12 mouse cellular contexts compared by ENCODE assay signal in the genomic region with DNA sequence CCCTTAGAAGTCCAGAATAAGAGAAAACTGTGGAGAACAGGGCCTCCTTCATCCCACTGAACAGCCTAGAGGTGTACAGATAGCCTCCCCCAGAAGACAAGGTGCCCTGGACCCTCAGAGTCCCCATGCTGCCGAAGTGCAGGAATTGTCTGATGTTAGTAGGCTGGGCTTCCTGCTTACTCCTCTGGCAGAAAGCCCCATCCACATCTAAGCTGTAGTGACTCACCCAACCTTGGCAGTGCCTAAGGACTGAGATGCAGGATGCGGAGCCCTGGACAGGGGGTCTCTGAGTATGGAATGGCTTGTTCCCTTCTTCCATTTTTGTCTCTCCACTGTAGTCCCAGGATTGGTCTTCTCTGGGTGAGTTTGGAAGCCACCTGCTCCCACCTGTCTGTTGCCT.
DNase-seq lines count a peak whose midpoint lies in the region; ATAC-seq lines count a peak whose summit lies in the region.
"Had no signal": no experiment of that assay in that cellular context is flagged by ENCODE, and none has a peak within 500 bp of the region (broad histone marks: within the 10 kb centered on the region; RNA-seq: fewer than 3 reads in every experiment).

No protein-coding gene starts in this region.

- H3K27ac ChIP-seq in hindbrain, embryonic 16.5 days (ENCODE audit: low read depth, low read length): no peak overlapping the region
- no peak overlapping the region for H3K27ac ChIP-seq in hindbrain, embryonic 14.5 days
- peak overlapping the region; percentile 18; the same call in 1 of the 2 replicates for H3K27ac ChIP-seq in liver, embryonic 16.5 days (ENCODE audit: low read length)
- H3K27ac ChIP-seq: heart, adult 2 months; heart, embryonic 15.5 days; layer of hippocampus, adult 2 months; limb, embryonic 15.5 days; midbrain, embryonic 15.5 days had no signal

- H3K27me3 ChIP-seq in hindbrain, embryonic 16.5 days (replicated peaks; ENCODE audit: control insufficient read depth, insufficient read depth, low read length): no peaks in the 10 kb centered on the region
- H3K27me3 ChIP-seq in hindbrain, embryonic 14.5 days (ENCODE audit: control insufficient read depth, insufficient read depth, low read length): peaks cover 3% of the 10 kb centered on the region; the same call in 1 of the 2 replicates
- no peaks in the 10 kb centered on the region for H3K27me3 ChIP-seq in liver, embryonic 16.5 days (ENCODE audit: control insufficient read depth, insufficient read depth, low read depth, low read length)
- H3K27me3 ChIP-seq: midbrain, embryonic 15.5 days had no signal

- no peaks in the 10 kb centered on the region for H3K36me3 ChIP-seq in hindbrain, embryonic 16.5 days (ENCODE audit: control insufficient read depth, insufficient read depth, low read length)
- H3K36me3 ChIP-seq in hindbrain, embryonic 14.5 days (replicated peaks; ENCODE audit: control insufficient read depth, insufficient read depth): no peaks in the 10 kb centered on the region
- no peaks in the 10 kb centered on the region; the same call in none of the 2 replicates for H3K36me3 ChIP-seq in liver, embryonic 16.5 days (ENCODE audit: control insufficient read depth, insufficient read depth)
- H3K36me3 ChIP-seq: heart, embryonic 15.5 days; limb, embryonic 15.5 days; midbrain, embryonic 15.5 days had no signal

- DNase-seq in hindbrain, embryonic 14.5 days (ENCODE audit: low spot score): no peak
- peak; percentile 38 for DNase-seq in MN1 (ENCODE audit: low spot score)
- DNase-seq in adrenal gland, postnatal 36 days: peak; percentile 38 to 58
- no peak for DNase-seq in spleen, adult 12 weeks (ENCODE audit: low spot score)
- no peak for DNase-seq in right cerebral cortex, adult 2 months (ENCODE audit: low spot score in 2 of 2)

- no peak overlapping the region for H3K9ac ChIP-seq in hindbrain, embryonic 16.5 days (ENCODE audit: low read depth, low read length)
- no peak overlapping the region for H3K9ac ChIP-seq in hindbrain, embryonic 14.5 days
- no peak overlapping the region for H3K9ac ChIP-seq in liver, embryonic 16.5 days (ENCODE audit: low read depth, low read length)
- H3K9ac ChIP-seq: heart, embryonic 15.5 days; limb, embryonic 15.5 days; midbrain, embryonic 15.5 days had no signal

- H3K4me1 ChIP-seq in hindbrain, embryonic 16.5 days (ENCODE audit: control insufficient read depth, insufficient read depth, low read depth, low read length): peaks cover 6% of the 10 kb centered on the region
- H3K4me1 ChIP-seq in hindbrain, embryonic 14.5 days (replicated peaks; ENCODE audit: control insufficient read depth, insufficient read depth, low read length): peaks cover 10% of the 10 kb centered on the region; the same call in 1 of the 2 replicates
- peaks cover 31% of the 10 kb centered on the region for H3K4me1 ChIP-seq in liver, embryonic 16.5 days (ENCODE audit: control insufficient read depth, low read depth, low read length)

- H3K4me3 ChIP-seq in hindbrain, embryonic 16.5 days (ENCODE audit: low read length): no peak overlapping the region
- H3K4me3 ChIP-seq in hindbrain, embryonic 14.5 days (replicated peaks; ENCODE audit: low read length): no peak overlapping the region
- H3K4me3 ChIP-seq in liver, embryonic 16.5 days (ENCODE audit: low read depth, low read length): no peak overlapping the region
- H3K4me3 ChIP-seq: heart, adult 2 months; heart, embryonic 15.5 days; layer of hippocampus, adult 2 months; limb, embryonic 15.5 days; midbrain, embryonic 15.5 days had no signal

- no peaks in the 10 kb centered on the region for H3K9me3 ChIP-seq in hindbrain, embryonic 16.5 days (ENCODE audit: control insufficient read depth, low read length)
- H3K9me3 ChIP-seq in hindbrain, embryonic 14.5 days (ENCODE audit: control insufficient read depth, low read length): no peaks in the 10 kb centered on the region
- no peaks in the 10 kb centered on the region for H3K9me3 ChIP-seq in liver, embryonic 16.5 days (replicated peaks; ENCODE audit: control insufficient read depth, low read length)
- H3K9me3 ChIP-seq: heart, embryonic 15.5 days; limb, embryonic 15.5 days; midbrain, embryonic 15.5 days had no signal

- H3K4me2 ChIP-seq in hindbrain, embryonic 16.5 days (ENCODE audit: low read length): no peak overlapping the region
- no peak overlapping the region for H3K4me2 ChIP-seq in hindbrain, embryonic 14.5 days (replicated peaks)
- no peak overlapping the region for H3K4me2 ChIP-seq in liver, embryonic 16.5 days (ENCODE audit: low read depth, low read length)
- H3K4me2 ChIP-seq: heart, embryonic 15.5 days; limb, embryonic 15.5 days; midbrain, embryonic 15.5 days had no signal

- WGBS in hindbrain, embryonic 16.5 days: 91% methylated on average over 2 of the region's 2 CpGs
- 93% methylated on average over 2 of the region's 2 CpGs for WGBS in hindbrain, embryonic 14.5 days
- WGBS in liver, embryonic 16.5 days (ENCODE audit: insufficient replicate concordance): 78% methylated on average over 2 of the region's 2 CpGs

- 0 out of 2 replicates have a peak, but pooled peaks have one; percentile 3 for ATAC-seq in hindbrain, embryonic 16.5 days
- no peak for ATAC-seq in hindbrain, embryonic 14.5 days (ENCODE audit: low FRiP score)
- no peak for ATAC-seq in liver, embryonic 16.5 days (ENCODE audit: low read depth)

Comparison
In these comparisons a context has a peak if more than half of its experiments do, and no peak if none do; other contexts are left out.
1. DNase-seq: peak in MN1 (single experiment) and adrenal gland, postnatal 36 days (2 of 2); none in hindbrain, embryonic 14.5 days (single experiment), spleen, adult 12 weeks (single experiment) and right cerebral cortex, adult 2 months (0 of 2).